Mouse (Mus musculus) gastrocnemius, postnatal 36 days (tissue): ENCODE results near the gene B3gat2. TPM values are rescaled to one million over a fixed set of nuclear protein-coding genes. Genes with fewer than 3 reads are reported as not detected.

Experiments
- DNase-seq, 2 experiments: peaks; one replicate each; pipeline ENCODE4 v3.0.0; 2022
- intact Hi-C: fragments of 180-260 bp; cut with DNase I; formaldehyde crosslinking; loops from one replicate; pipeline ENCODE4 v1.15.1; 2025
- long read RNA-seq, 2 experiments: library from polyadenylated mRNA; stranded (forward); transcript quantifications; one replicate each; pipeline ENCODE4 v2.0.0; 2021
- total RNA-seq, 2 experiments: library from RNA; stranded (reverse); gene quantifications; 2 replicates each; pipeline ENCODE4 v1.2.3; 2021

The B3gat2 gene
- not detected for total RNA-seq
- long read RNA-seq, experiment 1, partial matches to known transcripts = 0 of 4 reads
- long read RNA-seq, experiment 1, other reads (novel, unspliced or antisense) = 4 of 4 reads
- long read RNA-seq, experiment 2, partial matches to known transcripts = 0 of 3 reads
- long read RNA-seq, experiment 2, other reads (novel, unspliced or antisense) = 3 of 3 reads

GRCm38 (mm10) chr1:23761502-23762135 is at the start of gene B3gat2:
Gene B3gat2 (plus strand): TSS chr1:23761753.
- DNase-seq = no peak
- intact Hi-C loops = no loop called here

GRCm38 (mm10) chr1:23720326-23720725 is 41.2 kb upstream of the B3gat2 start:
- intact Hi-C loops = no loop called here

GRCm38 (mm10) chr1:23721036-23721435 is 40.5 kb upstream of the B3gat2 start:
- DNase-seq = no peak
- intact Hi-C loops = no loop called here

More at GRCm38 (mm10) chr1:23720326-23720725, 41.2 kb upstream of the B3gat2 start:
- DNase-seq = no peak

- DNase-seq = no peak
- intact Hi-C loops = no loop called here
Measured at GRCm38 (mm10) chr1:23722469-23723372, 38.8 kb upstream of the B3gat2 start.

- no peak for DNase-seq
- intact Hi-C loops = no loop called here
Measured at GRCm38 (mm10) chr1:23731324-23731723, 30.2 kb upstream of the B3gat2 start.

- DNase-seq = no peak
- intact Hi-C loops = no loop called here
Measured at GRCm38 (mm10) chr1:23750864-23751532, 10.6 kb upstream of the B3gat2 start.

- intact Hi-C loops = no loop called here
- DNase-seq = no peak
Measured at GRCm38 (mm10) chr1:23753091-23753490, 8.5 kb upstream of the B3gat2 start.

GRCm38 (mm10) chr1:23753591-23753990 is 8.0 kb upstream of the B3gat2 start:
- intact Hi-C loops = no loop called here

GRCm38 (mm10) chr1:23754340-23754739 is 7.2 kb upstream of the B3gat2 start:
- intact Hi-C loops = no loop called here
- no peak for DNase-seq

More at GRCm38 (mm10) chr1:23753591-23753990, 8.0 kb upstream of the B3gat2 start:
- DNase-seq = no peak

GRCm38 (mm10) chr1:23754967-23755366 is 6.6 kb upstream of the B3gat2 start:
- intact Hi-C loops = no loop called here
- no peak for DNase-seq

GRCm38 (mm10) chr1:23762136-23762687 is 659 bp downstream of the B3gat2 start:
- DNase-seq = no peak
- intact Hi-C loops = no loop called here

GRCm38 (mm10) chr1:23762782-23763630 is 1.5 kb downstream of the B3gat2 start:
- peak; percentile 71 to 78 for DNase-seq
- intact Hi-C loops = no loop called here

GRCm38 (mm10) chr1:23763726-23764125 is 2.2 kb downstream of the B3gat2 start:
- intact Hi-C loops = no loop called here

GRCm38 (mm10) chr1:23764710-23765109 is 3.2 kb downstream of the B3gat2 start:
- DNase-seq = no peak
- intact Hi-C loops = no loop called here

More at GRCm38 (mm10) chr1:23763726-23764125, 2.2 kb downstream of the B3gat2 start:
- no peak for DNase-seq

GRCm38 (mm10) chr1:23773039-23773438 is 11.5 kb downstream of the B3gat2 start:
- DNase-seq = no peak
- intact Hi-C loops = no loop called here

- intact Hi-C loops = loop anchor here (5.0 kb wide), 1 partner anchor 471 kb away; no protein-coding TSS in a partner anchor
- DNase-seq = peak; percentile 31 to 36
Measured at GRCm38 (mm10) chr1:23792737-23793533, 31.4 kb downstream of the B3gat2 start.

- DNase-seq = no peak
- intact Hi-C loops = no loop called here
Measured at GRCm38 (mm10) chr1:23798306-23798705, 36.8 kb downstream of the B3gat2 start.

- no peak for DNase-seq
- intact Hi-C loops = loop anchor here (5.0 to 10.0 kb wide), 2 partner anchors 183 to 211 kb away; partner anchors contain the start of gene Sdhaf4
Measured at GRCm38 (mm10) chr1:23821615-23822014, 60.1 kb downstream of the B3gat2 start.
